Mouse (Mus musculus) gastrocnemius, postnatal 10 days (tissue): Measurements from ENCODE around the gene Ppef2. TPM values are rescaled to one million over a fixed set of nuclear protein-coding genes. Genes with fewer than 3 reads are reported as not detected.

Source experiments
- DNase-seq: peaks from one replicate; pipeline ENCODE4 v3.0.0; 2021; ENCODE audit warnings: mixed read lengths
- total RNA-seq, 2 experiments: library from RNA; stranded (reverse); gene quantifications; 2 replicates each; pipeline ENCODE4 v1.2.3; 2021

The Ppef2 gene
- total RNA-seq, 2 experiments from 2014 or later, result not detected

DNA sequence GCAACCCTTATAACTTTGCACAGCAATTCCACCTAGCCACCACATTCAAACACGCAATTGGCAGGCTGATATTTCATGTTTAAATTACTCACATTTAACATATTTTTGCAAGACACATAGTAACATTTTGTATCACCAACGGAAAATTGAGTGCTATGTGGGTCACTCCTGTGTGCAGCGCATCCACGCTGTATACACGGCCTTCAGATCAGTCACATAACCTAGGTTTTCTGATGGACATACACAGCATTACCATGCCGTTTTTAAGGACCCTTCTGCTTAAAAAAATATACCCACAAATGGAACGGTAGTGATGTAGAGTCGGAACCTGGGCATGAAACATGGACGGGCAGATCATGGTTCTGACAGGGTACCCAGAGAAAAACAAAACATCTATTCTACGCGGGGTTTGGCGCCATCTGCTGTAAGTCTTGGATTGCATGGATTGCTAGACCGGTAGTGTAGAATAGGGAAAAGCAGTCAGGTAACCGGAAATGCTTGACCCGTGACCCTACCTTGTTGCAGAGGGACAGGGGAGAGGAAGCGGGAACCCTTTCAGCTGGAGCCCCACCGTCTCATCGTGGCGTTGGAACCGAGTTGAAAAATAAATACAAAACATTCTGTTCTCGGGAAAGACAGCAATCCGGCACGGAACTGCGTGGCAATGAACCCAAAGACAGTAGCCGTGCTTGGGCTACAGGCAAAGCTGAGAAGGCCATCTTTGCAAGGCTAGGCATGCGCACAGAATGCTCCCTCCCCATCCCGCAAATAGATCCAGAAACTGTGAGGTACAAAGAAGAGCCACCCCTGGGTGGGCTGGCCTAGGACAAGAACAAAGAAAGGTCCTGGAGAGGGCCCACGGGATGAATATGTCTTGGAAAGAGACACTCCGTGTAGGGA lies 16.5 kb downstream of the Ppef2 start:
- peak; percentile 55 for DNase-seq

DNA sequence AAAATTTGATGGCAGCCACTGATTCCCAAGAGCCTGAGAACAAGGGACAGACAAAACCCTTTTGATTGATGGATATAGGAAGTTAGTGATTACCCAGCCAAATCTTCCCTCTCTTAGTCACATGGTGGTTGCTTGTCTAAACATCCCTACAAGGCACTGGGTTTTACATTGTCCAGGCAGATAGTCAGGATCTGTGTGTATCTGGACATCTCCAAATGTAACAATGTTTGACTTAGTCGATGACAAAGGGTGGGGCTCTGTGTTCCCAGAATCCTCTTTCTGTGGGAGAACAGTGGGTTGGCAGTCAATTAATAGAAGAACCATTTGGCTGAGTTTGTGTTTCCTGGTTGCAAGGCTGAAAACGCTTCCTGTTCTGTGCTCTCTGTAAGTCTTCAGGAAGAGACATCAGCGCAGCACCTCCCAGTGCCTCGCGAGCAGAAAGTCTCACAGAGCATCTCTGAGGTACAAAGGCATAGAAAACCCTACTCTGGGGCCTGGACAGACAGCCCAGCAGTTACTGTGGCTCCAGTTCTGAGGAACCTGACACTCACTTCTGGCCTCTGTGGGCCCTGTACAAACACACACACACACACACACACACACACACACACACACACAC lies 21.0 kb downstream of the Ppef2 start:
- no peak for DNase-seq

DNA sequence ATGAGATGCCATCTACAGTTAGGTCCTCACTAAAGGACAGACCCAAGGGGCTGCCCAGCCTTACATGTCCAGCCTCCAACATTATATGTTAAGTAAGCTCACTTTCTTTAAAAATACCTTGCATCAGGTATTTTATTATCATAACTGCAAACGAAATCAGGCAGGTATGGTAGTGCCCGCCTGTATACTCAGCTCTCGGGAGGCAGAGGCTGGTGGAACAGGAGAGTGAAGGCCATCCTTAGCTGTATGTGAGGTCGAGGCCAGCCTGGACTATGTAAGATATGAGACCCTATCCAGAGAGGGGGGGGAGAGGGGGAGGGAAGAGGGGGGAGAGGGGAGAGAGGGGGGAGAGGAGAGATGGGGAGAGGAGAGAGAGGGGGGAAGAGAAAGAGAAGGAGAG lies 22.7 kb downstream of the Ppef2 start:
- no peak for DNase-seq

DNA sequence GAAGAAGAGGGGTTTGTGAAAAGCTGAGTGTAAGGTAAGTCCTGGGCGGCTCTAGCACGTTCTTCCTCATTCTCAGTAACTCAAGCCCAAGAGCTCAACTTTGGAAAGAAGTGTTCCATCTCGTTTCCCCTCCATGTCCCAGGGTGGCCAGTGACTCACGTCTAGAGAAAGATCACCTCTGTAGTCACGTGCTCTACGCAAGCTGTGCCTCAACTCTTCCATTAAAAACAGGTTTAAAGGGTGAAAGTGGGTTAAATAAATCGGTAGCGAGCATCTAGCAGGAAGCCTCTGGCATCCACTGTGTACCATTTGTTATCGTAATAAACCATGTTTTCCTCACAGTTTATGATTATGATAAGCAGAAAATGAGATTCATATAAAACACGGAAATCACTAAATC lies 24.2 kb downstream of the Ppef2 start:
- no peak for DNase-seq

DNA sequence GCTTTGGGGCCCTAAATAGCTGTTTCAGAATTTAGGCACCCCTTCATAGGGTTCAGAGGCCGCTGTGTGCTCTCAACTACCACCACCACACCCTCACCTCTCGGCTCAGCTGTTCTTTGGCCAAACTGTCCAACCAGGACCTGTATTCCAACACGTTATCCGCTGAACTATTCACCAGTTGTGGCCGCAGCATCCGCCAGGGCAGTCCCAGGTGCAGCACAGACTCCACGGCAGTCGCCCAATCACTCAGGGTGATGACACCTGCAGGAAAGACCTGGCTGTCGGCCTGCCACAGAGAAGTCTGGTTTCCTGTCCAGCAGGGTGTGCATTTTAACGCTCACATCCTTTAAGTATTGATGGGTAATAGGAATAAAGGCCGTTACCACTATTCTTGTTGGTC lies 25.8 kb downstream of the Ppef2 start:
- DNase-seq, result no peak

DNA sequence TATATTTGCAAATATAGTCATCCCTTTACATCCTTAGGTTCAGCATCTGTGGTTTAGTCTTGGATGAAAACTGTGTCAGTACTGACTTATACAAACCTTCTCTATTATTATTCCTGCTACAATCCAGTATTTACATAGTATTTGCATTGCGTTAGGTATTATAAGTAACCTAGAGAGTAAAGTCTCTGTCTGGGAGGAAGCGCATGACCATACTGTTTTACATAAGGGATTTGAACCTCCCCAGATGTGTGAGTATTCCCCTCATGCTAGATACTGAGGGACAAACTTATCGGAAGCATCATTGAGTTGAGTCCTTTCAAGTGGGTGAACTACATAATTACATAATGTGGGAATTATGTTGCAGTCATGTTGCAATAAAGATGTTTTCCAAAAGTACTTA lies 26.6 kb downstream of the Ppef2 start:
- DNase-seq, result no peak

DNA sequence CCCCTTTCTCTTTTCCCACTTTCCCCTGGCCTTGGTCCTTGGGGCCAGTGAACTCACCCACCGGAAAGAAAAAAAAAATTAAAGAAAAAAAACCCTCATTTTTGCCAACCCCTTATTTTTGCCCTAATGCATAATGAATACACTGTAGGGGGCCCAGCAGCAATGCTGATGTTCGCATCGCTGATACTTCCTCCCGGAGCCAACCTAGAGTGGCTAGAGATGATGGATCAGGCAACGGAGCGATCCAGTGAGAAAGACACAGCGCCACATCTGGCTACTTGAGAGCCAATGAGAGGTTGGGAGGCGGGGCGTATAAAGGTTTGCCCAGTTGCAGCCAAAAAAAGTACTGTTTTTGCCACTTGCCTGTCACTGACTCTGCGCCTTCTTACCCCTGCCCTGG lies 27.3 kb downstream of the Ppef2 start:
- no peak for DNase-seq

DNA sequence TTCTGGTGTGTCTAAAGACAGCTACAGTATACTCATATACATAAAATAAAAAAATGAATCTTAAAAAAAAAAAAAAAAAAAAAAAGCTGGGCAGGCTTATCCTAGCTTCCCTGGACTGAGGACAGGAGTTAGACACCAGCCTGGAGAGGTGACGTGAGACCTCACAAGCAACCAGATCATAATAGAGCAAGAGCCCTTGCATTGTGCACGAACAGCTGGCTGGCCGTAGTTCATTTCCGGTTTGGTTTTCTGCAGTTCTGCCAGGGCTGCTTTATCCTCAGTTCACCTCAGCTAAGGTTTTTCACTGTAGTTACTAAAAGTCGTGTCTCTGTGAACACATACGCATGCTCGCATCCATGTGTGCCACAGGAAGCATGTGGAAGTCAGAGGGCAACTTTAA lies 28.3 kb downstream of the Ppef2 start:
- peak; percentile 26 for DNase-seq

DNA sequence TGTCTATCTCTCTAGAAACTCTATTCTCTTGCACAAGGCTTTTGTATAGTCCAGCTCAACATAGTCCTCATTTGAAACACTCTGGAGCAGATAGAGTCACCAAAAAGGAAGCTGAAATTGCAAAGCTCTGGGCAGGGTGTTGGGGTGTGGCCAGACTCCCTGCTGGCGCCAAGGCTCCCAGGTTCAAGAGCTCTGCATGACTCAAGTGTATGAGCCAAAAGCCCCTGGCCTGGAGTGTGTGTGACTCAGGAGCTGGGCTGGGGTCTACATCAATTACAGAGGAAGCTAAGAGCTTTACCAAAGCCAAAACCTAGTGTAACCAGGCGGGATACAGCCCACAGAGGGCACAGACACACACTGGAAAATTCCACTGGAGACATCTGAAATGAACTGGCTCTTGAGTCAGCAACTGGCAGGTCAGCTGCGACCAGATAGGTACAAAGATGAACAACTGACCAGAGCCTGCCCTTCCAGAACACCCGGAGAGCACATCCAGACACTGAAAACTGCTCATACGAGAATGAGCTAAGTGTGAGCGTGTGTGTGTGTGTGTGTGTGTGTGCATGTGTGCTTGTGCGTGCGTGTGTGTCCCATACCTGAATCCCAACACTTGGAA lies 35.7 kb downstream of the Ppef2 start:
- no peak for DNase-seq

DNA sequence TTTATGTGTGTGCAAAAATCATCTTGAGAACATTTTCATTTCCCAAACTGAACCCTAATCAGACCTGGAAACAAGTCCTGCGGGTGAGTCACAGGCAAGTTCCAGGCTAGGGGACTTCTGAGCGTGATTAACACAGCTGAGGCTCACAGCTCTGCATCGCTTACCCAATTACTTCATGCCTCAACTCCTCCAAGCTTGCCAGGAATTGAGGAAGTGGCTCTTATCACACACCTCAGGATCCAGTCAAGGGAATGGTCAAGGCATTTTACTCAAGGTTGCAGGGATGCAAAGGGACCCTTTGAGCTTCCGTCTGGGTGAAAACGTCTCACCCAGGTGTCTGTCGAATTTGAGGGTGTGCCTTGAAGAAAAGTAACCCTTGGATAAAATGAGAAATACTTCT lies 36.3 kb downstream of the Ppef2 start:
- no peak for DNase-seq

DNA sequence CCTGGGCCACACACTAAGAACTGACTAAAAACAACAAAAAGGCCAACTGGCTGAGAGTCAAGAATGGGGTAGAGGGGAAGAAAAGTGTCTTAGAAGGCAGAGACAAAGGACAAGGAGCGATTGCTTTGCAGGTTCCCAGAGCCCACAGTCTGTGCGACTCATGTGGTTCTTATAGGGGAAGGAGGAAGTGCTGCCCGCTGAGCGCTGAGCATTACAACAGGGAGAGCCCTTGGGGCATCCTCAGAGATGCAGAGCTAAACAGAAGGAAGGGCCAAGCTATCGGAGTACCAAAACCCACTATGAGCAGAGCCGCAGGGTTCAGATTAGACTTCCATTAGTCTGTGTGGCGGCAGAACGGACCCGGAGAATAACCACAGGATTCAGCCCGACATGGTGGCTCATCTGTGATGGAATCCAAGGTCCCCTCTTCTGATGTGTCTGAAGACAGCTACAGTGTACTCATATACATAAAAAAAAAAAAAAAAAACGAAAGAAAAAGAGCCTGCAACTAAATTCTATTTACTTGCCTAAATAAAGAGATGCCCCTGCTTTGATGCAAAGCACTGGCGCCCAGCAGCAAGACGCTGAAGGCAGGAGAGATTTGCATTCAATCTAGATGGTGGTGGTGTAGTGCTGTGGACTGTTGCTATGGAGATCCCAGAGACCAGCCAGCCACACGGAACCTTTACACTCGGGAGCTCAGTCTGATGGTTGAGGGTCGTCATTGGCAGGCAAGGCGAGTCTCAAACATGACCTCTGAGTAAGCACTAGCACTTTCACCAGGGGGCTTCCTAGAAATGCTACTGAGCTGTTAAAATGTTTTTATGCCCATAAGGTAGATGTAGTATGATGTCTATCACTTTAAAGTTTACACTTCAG lies 36.9 kb downstream of the Ppef2 start:
- no peak for DNase-seq

DNA sequence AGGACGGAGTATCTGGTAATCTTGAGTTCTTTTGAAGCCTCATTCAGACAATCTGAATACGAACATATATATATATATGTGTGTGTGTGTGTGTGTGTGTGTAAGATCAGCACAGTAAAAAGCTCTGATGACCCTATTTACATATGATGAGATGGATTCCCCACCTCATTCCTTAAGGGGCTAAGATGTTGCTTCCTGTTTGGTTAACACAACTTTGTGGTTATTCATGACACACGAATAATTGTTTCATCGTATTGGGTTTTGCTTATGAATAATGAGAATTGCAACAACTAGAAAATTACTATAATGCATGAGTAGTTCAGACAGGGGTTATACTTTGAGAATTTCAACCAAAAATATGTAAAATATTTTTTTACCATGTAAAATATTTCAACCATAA lies 40.8 kb downstream of the Ppef2 start, which contains the start of gene U90926:
Gene U90926, minus strand, starts transcription at position 101 of the 400 bp plus-strand sequence.
- no peak for DNase-seq

DNA sequence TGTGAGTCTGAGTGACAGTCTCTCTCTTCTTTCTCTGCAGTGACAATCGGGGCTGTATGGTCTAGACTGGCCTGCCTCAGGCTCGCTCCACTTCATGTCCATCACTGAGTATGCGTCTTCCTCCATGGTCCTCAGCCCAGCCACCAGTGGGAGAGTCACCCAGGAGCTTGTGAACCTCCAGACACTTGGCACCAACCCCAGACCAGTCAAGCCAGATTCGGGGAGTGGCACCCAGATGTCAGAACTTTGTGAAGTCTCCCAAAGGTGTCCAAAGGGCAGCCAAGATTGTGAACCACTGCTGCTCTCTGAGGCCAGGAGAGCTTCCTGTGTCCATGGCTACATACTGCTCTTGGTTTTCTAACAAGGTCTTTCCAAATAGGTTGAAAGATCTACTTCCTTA lies 43.8 kb downstream of the Ppef2 start:
- no peak for DNase-seq

DNA sequence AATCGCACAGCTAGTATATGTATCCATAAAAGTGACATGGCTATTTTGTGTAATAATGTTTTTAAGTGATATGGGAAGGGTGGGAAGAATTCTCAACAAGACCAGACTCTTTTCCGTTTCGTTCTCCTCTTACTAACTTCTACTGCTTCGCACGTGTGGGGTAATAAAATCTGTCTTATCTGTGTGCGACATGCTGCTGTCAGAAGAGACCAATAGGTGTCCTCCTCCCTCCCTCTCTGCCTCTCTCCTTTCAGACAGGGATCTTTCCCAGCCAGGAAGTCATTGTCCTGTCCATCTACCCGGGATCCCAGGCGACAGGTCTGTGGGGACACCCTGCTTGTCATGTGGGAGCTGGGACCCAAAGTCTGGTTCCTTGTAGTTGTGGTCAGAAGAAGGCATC lies 45.9 kb downstream of the Ppef2 start:
- no peak for DNase-seq

DNA sequence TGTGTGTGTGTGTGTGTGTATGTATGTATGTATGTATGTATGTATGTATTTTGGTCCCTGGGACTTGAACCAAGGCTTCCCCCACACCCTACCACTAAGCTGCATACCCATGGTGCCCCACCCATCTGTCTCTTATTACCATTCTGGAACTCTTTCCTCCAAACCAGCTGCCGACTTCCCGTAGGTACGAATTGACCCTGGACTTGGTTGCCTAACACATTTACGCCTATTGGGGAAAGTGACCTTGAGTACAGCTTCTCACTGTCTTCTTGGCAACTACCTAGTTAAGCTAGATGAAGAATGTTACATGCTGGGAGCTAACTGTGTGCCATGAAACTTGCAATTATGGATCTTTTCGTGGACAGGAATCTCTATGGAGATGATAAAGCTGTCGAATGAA lies 50.0 kb downstream of the Ppef2 start:
- DNase-seq, result no peak

DNA sequence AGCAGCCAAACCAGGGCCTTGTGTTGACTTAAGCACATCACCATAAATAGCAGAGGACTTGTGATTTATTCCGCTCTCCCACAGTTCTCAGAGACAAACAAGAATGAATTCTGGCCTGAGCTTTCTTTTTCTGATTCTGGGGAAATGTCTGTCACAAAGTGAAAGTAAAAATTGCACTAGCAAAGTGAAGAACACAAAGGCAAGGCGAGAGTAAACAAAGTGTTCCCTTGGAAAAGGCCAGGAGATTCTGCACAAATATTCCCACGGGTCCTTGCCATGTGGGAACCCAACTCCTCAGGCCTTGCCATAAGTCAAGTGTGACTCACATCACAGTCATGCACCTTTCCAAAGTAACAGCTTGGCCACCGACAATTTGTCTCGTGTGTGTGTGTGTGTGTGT lies 50.4 kb downstream of the Ppef2 start:
- DNase-seq, result no peak

DNA sequence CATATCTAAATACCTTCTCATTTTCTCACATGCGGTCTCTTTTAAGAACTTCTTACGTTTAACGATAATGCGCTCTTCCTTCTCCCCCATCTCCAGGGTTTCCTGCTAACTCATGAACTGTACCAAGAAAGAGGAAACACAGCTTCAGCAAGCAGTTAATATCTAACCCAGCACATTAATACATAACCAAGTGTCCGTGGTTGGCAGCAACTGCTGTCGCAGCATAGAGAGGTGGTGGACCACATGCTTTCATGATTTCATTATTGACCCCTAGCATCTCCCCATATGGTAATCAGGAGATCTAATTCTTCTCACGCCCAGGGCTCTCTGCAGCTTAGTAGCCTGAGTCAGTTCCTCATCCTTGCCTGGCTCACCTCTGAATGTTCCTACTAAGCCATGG lies 50.9 kb downstream of the Ppef2 start:
- DNase-seq, result no peak

DNA sequence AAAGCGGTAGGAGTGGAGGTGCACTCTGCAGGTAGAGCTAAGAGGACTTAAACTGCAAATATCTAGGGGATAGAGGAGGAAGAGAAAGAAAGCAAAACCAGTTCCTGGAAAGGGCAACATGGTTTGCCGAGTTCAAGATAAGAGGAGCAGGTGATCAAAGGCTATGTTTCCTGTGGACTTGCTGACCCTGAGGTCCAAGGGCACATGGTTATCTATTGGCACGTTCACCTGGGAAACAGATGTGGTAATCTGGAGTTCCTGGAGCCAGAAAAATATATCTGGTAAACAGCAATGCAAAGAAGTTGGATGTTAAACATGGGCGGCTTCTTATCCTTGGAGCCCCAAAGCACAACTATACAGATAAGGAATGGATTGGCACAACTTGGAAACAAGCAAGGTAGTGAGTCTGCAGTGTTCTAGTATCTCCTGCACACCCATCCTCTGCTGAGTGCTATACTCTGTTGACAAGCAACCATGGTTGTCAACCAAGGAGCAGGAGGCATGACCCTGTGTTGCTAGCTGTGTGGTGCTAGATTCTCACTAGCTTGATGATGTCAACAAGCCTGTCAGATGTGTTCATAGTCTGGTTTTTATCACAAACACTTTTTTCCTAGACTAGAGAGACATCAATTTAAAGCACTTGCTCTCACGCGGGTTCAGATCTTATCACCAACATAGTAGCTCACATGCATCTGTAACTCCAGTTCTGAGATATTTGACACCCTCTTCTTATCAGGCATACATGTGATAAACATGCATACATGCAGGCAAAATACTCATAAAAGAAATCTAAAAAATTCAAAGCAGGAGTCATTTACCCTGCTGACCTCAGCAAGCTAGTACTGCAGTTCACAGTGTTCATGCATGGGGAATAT lies 51.7 kb downstream of the Ppef2 start:
- no peak for DNase-seq

DNA sequence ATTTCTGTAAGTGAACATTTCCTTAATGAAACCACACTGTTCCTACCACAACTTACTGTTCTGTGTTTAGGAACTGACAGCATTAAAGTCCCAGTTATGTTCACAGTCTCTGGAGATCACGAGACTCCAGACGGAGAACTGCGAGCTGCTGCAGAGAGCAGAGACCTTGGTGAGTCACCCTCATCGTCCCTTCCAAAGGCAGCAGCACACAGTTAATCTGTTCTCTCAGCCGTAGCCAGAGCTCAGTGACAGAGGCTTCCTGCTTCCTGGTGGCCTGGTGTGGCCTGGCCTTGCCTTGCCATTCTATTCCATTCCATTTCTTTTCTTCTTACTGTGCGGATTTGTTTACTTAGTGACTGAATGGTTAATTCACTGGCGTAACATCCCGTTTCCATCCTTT lies 57.8 kb downstream of the Ppef2 start:
- DNase-seq, result no peak

DNA sequence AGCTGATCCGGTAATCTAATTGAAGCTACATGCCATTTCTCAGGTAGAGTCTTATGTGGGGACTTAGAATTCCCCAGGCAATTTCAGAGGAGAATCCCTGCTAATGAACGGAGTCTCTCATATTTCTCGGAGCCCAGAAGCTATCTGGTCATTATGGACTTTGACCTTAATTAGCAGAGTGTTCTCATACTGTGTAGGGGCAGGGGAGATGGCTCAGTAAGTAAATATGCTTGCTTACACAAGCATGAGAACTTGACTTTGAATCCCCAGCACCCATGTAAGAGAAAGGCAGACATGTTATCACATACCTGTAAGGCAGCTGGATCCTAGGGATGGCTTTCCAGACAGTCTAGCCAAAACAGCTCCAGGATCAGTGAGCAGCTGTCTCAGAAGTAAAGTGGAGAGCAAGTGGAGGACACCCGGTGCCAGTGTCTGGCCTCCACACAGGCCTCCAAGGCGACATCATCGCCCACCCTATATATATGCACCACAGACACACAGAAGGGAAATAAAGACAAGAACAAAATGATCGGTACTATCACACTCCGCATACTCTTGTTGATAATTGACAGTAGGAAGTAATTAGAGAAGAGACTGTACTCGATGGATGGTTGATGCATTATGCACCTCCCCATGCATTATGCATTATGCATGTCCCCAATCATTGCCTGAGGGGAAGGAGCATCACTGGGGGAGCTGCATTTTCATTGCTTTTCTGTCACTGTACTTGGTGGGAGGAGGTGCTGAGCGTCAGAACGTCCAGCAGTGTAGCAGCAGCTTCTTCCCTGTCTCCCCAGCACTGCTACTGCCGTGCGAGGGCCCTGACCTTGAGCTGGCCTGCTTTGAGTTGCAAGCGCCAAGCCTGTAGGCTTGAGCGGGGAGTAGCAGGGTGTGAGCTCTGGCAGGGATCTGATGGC lies 58.9 kb downstream of the Ppef2 start:
- DNase-seq, result no peak
